Mouse (Mus musculus) spleen, postnatal 4 days (tissue): ENCODE data around the gene Dennd1a.

Experiments used
- DNase-seq, 2 experiments: peaks; one replicate each; pipeline ENCODE4 v3.0.0; 2022; ENCODE audit warnings: low spot score in 2 of 2

The Dennd1a gene

DNA sequence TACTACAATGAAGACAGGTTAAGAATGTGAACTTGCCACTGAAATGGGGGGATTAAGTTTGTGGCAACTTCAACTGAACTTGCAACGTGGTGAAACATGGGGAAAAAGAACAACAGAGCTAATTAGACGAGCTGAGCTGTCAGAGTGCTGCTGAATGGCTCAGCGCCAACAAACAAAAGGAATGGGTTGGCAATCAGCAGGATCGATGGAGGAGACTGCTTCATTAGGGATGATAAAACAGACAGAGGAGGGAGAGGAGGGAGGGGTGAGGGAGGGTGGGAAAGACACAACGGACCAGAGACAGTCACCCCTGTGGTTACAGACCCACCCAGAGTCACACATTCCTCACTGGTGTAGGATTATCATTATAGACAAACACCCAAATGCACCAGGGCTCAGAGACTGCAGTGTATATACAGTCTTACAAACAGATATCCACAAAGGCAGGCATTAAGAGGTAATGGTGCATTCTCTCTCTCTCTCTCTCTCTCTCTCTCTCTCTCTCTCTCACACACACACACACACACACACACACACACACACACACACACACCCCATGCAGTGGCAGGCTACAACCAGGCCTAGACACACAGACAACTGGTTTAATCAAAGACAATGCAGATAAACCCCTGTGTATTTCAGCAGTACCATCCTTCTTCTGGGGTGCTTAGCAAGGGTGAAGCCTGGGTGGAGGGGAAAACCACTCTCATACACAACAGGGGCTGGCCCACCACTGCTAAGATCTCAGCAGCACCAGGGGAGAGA is 468.2 kb downstream of the Dennd1a start:
- DNase-seq = no peak

DNA sequence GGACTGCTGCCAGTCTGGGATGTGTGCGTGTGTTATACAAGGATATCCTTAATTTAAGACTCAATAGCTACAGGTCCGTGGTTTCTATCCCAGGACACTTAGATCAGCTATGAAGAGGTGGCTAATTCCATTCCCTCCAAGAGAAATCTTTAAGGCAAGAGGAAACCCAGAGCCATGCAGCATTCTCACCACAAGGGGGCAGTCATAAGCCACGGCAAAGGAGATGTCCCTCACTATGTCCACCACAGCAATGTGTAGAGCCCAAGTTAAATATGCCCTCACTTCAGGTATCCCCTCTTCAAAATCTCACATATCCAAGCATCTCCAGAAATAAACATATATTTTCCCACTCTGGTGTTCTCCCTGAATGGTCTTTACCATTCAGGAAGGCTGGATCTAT is 471.5 kb downstream of the Dennd1a start:
- DNase-seq = peak; percentile 57 to 84

- DNase-seq = no peak
These were observed 472.3 kb downstream of the Dennd1a start for GRCm38 (mm10) chr2:37814820-37815361.

DNA sequence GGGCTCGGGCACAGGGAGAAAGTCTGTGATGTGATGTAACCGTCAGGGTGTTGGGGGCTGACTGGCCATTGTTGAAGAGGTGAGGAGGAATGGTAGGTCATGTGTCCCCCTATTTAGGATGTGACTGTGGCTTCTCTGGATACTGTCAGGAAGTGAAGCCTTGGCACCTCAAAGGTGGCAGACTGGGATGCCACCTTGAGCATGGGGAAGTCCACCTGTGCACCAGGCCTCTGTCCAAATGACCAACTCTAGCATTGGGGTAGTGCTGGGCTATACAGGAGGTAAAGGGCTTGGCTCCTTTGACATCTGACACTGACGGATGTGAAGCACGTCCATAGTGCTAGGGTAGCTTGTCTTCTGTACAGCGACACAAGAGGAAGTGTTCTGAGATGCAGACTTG is 474.8 kb downstream of the Dennd1a start:
- DNase-seq = no peak

- DNase-seq = no peak
These were observed 475.5 kb downstream of the Dennd1a start for GRCm38 (mm10) chr2:37811682-37812081.

- DNase-seq = peak; percentile 52 to 81
These were observed 484.5 kb downstream of the Dennd1a start for GRCm38 (mm10) chr2:37802610-37803212.

- no peak for DNase-seq
These were observed 485.5 kb downstream of the Dennd1a start for GRCm38 (mm10) chr2:37801687-37802086.

DNA sequence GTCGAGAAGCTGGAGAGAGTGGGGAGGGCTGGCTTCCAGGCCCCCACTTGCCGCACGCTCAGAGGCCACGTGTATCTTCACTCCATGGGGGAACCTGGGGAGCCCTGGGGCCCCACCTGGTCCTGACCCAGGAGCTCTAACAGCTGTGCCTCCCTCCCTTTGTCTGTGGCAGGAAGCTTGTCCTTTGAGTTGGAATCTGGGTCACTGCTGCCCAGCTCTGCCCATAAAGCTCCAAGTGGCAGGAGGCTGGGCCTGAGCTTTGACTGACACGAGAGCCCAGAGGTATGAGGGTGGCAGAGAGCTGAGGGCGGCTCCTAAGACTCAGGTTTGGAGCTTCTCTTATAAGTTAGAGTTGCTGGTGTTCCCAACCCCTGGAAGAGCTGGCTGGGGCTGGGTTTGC is 488.1 kb downstream of the Dennd1a start:
- DNase-seq = no peak

GRCm38 (mm10) chr2:37797046-37797445 is 490.1 kb downstream of the Dennd1a start:
- no peak for DNase-seq

DNA sequence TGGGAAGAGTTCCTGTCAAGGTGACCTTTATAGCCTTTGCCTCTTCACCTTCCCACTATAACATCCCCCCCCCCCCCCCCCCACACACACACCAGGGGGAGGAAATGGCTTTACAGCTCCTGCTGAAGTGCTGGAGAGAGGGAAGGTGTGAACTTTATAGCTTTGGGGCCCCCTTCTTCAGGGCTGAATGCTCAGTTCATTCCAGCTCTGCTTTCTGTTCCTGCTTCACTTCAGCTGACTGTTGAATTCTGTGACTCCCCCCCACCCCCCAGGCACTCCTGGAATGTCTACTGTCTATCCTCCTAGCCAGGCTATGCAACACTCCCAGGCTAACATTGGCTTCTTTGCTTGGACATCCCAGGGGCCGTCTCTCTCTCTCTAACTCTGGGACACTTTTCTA is 491.2 kb downstream of the Dennd1a start:
- DNase-seq = no peak

GRCm38 (mm10) chr2:37791340-37791739 is 495.9 kb downstream of the Dennd1a start:
- no peak for DNase-seq

DNA sequence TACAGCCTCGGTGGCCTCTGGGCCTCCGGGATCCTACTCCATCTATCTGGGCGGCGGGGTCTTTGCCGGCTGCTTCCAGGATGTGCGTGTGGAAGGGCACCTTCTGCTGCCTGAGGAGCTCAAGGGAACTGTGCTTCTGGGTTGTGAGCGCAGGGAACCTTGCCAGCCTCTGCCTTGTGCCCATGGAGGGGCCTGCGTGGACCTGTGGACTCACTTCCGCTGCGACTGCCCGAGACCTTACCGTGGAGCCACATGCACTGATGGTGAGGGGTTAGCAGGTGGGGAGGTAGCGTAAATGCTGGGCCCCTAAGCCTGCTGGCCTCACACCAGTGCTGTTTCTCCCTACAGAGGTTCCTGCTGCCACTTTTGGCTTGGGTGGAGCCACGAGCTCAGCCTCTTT is 496.5 kb downstream of the Dennd1a start:
- DNase-seq = no peak

DNA sequence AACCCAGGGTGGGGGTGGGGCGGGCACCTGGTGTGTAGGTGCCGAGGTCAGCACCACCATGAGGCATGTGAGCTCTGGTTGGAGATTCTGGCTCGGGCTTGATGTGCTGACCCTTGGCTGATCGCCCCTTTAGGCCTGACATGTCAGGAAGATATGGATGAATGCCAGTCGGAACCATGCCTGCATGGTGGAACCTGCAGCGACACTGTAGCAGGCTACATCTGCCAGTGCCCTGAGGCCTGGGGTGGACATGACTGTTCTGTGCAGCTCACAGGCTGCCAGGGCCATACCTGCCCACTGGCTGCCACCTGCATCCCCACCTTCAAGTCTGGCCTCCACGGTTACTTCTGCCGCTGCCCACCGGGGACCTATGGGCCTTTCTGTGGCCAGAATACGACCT is 497.2 kb downstream of the Dennd1a start:
- no peak for DNase-seq

DNA sequence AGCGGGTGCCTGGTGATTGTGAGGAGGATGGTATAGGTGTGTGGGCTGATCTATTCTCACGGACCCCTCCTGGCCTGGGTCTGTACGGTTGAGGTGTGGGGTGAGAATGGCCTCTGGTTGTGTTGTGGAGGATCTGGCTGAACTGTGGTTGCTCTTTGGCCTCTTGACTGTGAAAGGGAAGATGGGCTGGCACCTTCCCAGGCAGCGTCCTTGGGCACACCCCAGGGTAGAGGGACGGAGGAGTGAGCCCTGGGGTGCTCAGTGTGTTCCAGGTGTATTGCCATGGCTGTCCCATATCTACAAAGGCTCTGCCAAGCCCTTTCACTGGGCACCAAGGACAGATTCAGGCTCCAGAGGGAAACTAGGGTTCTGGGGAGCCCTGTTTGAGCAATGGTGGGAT is 498.2 kb downstream of the Dennd1a start:
- DNase-seq = no peak

DNA sequence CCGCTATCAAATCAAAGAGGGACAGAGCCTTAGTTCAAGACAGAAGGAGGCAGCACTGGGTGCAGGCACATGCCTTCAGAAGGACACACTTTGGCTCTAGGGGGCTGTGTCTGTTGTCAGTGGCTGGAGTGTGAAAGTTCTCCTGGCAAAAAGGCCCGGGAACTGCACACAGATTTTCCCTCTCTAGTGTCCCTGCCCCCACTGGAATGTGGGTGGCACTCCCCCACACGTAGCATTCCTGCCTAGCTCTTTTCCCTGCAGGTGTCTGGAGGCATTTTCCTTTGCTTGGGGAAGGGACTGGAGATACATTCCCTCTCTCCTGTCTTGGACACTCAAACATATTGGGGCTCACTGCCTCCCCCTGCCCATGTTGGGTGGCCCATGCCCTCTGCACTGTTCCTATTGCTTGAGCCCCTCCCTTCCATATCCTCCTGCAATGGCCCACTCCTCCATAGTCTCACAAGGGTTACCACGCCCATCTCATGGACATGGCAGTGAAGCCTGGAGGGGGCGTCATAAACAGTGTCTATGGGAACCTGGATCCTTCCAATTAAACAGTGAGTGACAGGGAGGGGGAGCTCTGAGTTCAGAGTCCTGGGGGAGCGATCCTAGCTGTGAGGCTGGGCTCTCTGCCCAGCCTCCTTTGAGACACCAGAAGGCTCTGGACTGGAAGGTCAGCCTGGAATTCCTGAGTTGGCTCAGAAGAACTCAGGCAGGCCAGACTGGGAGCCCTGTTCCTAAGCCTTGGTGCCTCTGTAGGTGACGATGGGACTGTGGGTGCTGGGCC is 498.8 kb downstream of the Dennd1a start:
- no peak for DNase-seq

DNA sequence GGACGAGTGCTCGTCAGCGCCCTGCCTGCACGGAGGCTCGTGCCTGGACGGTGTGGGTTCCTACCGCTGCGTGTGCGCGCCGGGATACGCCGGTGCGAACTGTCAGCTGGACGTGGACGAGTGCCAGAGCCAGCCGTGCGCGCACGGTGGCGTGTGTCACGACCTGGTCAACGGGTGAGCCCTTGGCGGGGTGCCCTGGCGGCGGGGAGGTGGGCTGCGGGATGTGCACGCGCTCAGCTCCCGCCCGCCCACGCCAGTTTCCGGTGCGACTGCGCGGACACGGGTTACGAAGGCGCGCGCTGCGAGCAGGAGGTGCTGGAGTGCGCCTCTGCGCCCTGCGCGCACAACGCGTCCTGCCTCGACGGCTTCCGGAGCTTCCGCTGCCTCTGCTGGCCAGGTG is 500.7 kb downstream of the Dennd1a start:
- no peak for DNase-seq

- DNase-seq = no peak
These were observed 502.7 kb downstream of the Dennd1a start for GRCm38 (mm10) chr2:37784473-37784872.

DNA sequence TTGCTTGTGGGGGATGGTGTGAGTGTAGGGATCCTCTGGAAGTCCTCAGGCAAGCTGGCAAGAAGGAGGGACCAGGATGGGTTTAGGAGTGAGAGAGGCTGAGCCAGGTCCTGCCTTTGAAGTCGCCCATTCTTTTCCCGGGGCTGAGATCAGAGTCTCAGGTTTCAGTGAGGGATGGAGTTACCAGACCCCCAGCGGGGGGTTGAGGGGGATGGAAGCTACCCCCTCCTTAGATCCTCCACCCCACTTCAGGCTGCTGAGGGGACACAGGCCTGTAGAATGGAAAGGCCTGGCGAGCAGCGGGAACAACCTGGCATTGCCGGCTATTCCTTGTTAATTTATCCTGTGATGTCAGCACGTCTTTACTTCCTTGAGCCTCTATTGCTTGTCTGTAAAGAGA is 505.2 kb downstream of the Dennd1a start:
- DNase-seq = no peak

- DNase-seq = no peak
These were observed 505.8 kb downstream of the Dennd1a start for GRCm38 (mm10) chr2:37781421-37781820.

GRCm38 (mm10) chr2:37780270-37780929 is 506.8 kb downstream of the Dennd1a start:
- DNase-seq = peak; percentile 82 to 87

DNA sequence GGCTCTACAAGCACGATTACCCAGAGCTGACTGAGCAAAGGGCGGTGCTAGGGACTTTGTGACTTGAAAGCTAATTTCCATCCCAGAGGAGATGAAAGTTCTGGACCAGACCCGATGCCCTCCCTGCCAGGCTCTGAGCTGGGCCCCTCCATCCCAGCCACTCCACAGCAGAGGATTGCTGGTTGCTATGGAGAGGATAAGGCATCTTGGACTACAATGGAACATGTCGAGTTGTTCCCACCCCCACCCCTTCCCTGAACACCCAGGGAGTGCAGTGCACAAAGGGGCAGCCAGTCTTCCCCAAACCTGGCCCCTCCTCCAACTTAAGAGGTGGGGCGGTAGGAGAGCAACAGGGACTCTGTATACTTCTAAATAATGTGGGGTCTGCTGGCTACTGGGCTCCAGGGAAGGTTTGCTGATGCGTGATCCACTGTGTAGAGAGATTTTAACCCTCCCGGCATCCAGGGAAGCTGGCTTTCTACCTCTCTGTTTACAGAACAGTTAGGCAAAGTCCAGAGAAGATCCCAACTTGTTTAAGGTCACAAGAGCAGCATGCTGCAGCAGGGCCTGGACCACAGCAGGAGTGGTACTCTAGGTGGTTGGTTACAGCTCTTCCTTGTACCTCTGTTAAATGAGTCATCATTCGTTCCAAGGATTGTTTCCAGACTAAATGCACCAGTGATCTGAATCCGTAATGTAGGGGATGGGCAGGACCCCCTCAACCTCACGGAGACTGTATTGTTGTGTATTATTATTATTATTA is 509.1 kb downstream of the Dennd1a start:
- DNase-seq = no peak
